Mouse (Mus musculus): ENCODE data around the gene Slc30a7. TPM values are rescaled to one million over a fixed set of nuclear protein-coding genes. Genes with fewer than 3 reads are reported as not detected.

Slc30a7 gene
- total RNA-seq, 1 experiment from 2014 or later: 39.8 TPM

DNA sequence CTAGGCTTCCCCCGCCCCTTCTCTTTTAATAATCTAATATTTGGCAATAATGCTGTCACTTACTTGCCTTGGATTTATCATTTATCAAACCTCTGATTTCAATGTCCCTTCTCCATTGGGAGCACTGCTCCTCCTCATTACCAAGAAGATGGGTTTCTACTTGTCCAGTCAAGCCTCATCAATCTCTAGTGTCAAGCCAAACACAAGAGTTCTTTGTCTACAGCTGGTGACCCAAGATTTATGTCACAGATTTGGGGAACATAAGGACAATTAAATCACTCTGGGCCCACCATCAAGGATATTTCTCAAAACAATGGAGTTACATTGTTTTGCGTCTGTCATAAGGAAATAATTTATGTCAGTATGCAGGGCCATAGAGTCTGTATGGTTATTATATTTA lies 114.0 kb downstream of the Slc30a7 start:
- ATAC-seq (replicated peaks; ENCODE audit: low read depth, poor library complexity, severe bottlenecking): no peak

DNA sequence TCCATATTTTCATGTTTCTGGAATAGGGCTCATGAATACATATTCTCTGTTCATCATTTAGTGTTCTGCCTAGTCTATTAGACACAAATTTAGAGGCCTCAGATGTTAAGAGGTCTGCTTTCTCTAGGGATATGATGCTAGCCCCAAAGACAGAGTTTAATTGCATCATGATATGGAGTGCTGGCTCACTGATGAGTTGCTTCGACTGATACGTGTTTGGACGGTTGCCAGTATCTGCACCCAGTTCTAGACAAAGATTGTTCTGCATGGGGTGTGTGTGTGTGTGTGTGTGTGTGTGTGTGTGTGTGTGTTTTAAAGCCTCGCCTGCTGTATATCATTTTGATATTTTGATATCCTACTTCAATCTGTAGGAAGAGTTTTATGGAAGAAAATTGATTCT lies 114.9 kb downstream of the Slc30a7 start:
- ATAC-seq (replicated peaks; ENCODE audit: low read depth, poor library complexity, severe bottlenecking): no peak

Other genes with a start within 250 kb of the Slc30a7 start
- 66.7 and 76.1 TPM in 2 replicates for gene Dph5, start 119.6 kb downstream of the Slc30a7 start, total RNA-seq (2017)
- 8.3 and 9.3 TPM in 2 replicates for gene Extl2, start 56 bp upstream of the Slc30a7 start, total RNA-seq (2017)
- gene Vcam1, start 122.3 kb upstream of the Slc30a7 start, total RNA-seq (2017): 1.8 and 2.9 TPM in 2 replicates
- not detected in 2 replicates for gene Gpr88, start 246.1 kb upstream of the Slc30a7 start, total RNA-seq (2017)

Measured in common myeloid progenitor, adult 5-6 weeks (primary cell).